In genomic region chr5:103817754-103818153, GRCm38 (mm10) we compare ENCODE assay signal across 9 mouse cellular contexts.
DNase-seq lines count a peak whose midpoint lies in the region; ATAC-seq and TF ChIP-seq lines count a peak whose summit lies in the region.
"Had no signal": no experiment of that assay in that cellular context is flagged by ENCODE, and none has a peak within 500 bp of the region (broad histone marks: within the 10 kb centered on the region; RNA-seq: fewer than 3 reads in every experiment).

No protein-coding gene starts in this region.

- peak; percentile 62 for DNase-seq in c-Kit-negative CD71-positive TER-119-positive erythroid progenitor cells, embryonic 14.5 days (ENCODE audit: low read depth, low spot score)
- peak; percentile 84 for DNase-seq in forebrain, embryonic 11.5 days (ENCODE audit: low spot score)
- DNase-seq in heart, postnatal 0 days (ENCODE audit: low spot score), result peak; percentile 79
- DNase-seq in kidney, postnatal 4 days, result peak; percentile 77 to 82
- DNase-seq in stomach, postnatal 0 days (ENCODE audit: low spot score), result peak; percentile 81

- no peak for TF ChIP-seq EP300 in heart, postnatal 0 days (IDR thresholded peaks at IDR 0.05; ENCODE audit: low read depth)
- TF ChIP-seq EP300 in stomach, postnatal 0 days (optimal IDR thresholded peaks at IDR 0.05), result no peak

- peak; percentile 96 for TF ChIP-seq CTCF in E14TG2a.4 (conservative IDR thresholded peaks at IDR 0.05; ENCODE audit: low read length)
- peak; percentile 97 for TF ChIP-seq CTCF in heart, postnatal 0 days (IDR thresholded peaks at IDR 0.05; ENCODE audit: low read depth)
- TF ChIP-seq CTCF in stomach, postnatal 0 days (IDR thresholded peaks at IDR 0.05; ENCODE audit: low read depth), result peak; percentile 96

- H3K27ac ChIP-seq in forebrain, embryonic 11.5 days (ENCODE audit: low read depth, low read length), result no peak overlapping the region
- no peak overlapping the region for H3K27ac ChIP-seq in heart, postnatal 0 days (ENCODE audit: low read depth)
- no peak overlapping the region for H3K27ac ChIP-seq in liver, embryonic 15.5 days (replicated peaks)
- H3K27ac ChIP-seq in neural tube, embryonic 13.5 days (replicated peaks), result no peak overlapping the region
- no peak overlapping the region for H3K27ac ChIP-seq in stomach, postnatal 0 days (replicated peaks)
- H3K27ac ChIP-seq: heart, embryonic 13.5 days had no signal

- peak; percentile 51 for ATAC-seq in forebrain, embryonic 11.5 days (replicated peaks; ENCODE audit: low FRiP score)
- peak; percentile 49 for ATAC-seq in heart, postnatal 0 days (ENCODE audit: insufficient read depth, low read depth)
- peak; percentile 45; the same call in 1 of the 2 replicates for ATAC-seq in liver, embryonic 15.5 days (ENCODE audit: insufficient read depth)
- ATAC-seq in neural tube, embryonic 13.5 days (ENCODE audit: low read depth), result peak; percentile 62
- ATAC-seq in stomach, postnatal 0 days (ENCODE audit: low FRiP score, low TSS enrichment), result peak; percentile 39; the same call in 1 of the 2 replicates

- peaks cover 75% of the 10 kb centered on the region for H3K36me3 ChIP-seq in E14TG2a.4 (ENCODE audit: insufficient read depth, low read length)
- no peaks in the 10 kb centered on the region for H3K36me3 ChIP-seq in forebrain, embryonic 11.5 days (ENCODE audit: control insufficient read depth, insufficient read depth, low read length)
- H3K36me3 ChIP-seq in heart, postnatal 0 days (replicated peaks; ENCODE audit: control insufficient read depth, insufficient read depth, low read length), result peaks cover 5% of the 10 kb centered on the region; the same call in 1 of the 2 replicates
- H3K36me3 ChIP-seq in liver, embryonic 15.5 days (replicated peaks), result peaks cover 96% of the 10 kb centered on the region
- no peaks in the 10 kb centered on the region for H3K36me3 ChIP-seq in neural tube, embryonic 13.5 days
- H3K36me3 ChIP-seq in stomach, postnatal 0 days (ENCODE audit: control insufficient read depth, insufficient read depth, low read length), result 0 out of 2 replicates have a peak, but pooled peaks cover 2% of the 10 kb centered on the region

- H3K4me1 ChIP-seq in E14TG2a.4 (replicated peaks; ENCODE audit: low read depth, low read length), result peaks cover 77% of the 10 kb centered on the region
- H3K4me1 ChIP-seq in forebrain, embryonic 11.5 days (replicated peaks; ENCODE audit: control insufficient read depth, insufficient read depth, low read length), result 0 out of 2 replicates have a peak, but pooled peaks cover 2% of the 10 kb centered on the region
- 0 out of 2 replicates have a peak, but pooled peaks cover 4% of the 10 kb centered on the region for H3K4me1 ChIP-seq in heart, postnatal 0 days (ENCODE audit: control insufficient read depth, insufficient read depth)
- H3K4me1 ChIP-seq in liver, embryonic 15.5 days (replicated peaks), result peaks cover 39% of the 10 kb centered on the region
- 0 out of 2 replicates have a peak, but pooled peaks cover 7% of the 10 kb centered on the region for H3K4me1 ChIP-seq in neural tube, embryonic 13.5 days (replicated peaks)
- H3K4me1 ChIP-seq in stomach, postnatal 0 days (replicated peaks; ENCODE audit: control insufficient read depth, insufficient read depth), result 0 out of 2 replicates have a peak, but pooled peaks cover 5% of the 10 kb centered on the region

- H3K4me3 ChIP-seq in E14TG2a.4 (replicated peaks; ENCODE audit: low read length), result no peak overlapping the region
- H3K4me3 ChIP-seq in forebrain, embryonic 11.5 days (ENCODE audit: low read depth, low read length), result no peak overlapping the region
- H3K4me3 ChIP-seq in heart, postnatal 0 days (ENCODE audit: low read depth, low read length), result no peak overlapping the region
- H3K4me3 ChIP-seq in liver, embryonic 15.5 days (replicated peaks), result no peak overlapping the region
- H3K4me3 ChIP-seq in neural tube, embryonic 13.5 days, result no peak overlapping the region
- H3K4me3 ChIP-seq in stomach, postnatal 0 days (ENCODE audit: low read depth, low read length), result no peak overlapping the region
- H3K4me3 ChIP-seq: heart, embryonic 13.5 days had no signal

- H3K4me2 ChIP-seq in forebrain, embryonic 11.5 days (ENCODE audit: low read depth, low read length, severe bottlenecking), result no peak overlapping the region
- H3K4me2 ChIP-seq in heart, postnatal 0 days (ENCODE audit: low read depth, low read length), result no peak overlapping the region
- no peak overlapping the region for H3K4me2 ChIP-seq in liver, embryonic 15.5 days
- no peak overlapping the region for H3K4me2 ChIP-seq in neural tube, embryonic 13.5 days
- no peak overlapping the region for H3K4me2 ChIP-seq in stomach, postnatal 0 days (replicated peaks; ENCODE audit: low read depth)
- H3K4me2 ChIP-seq: heart, embryonic 13.5 days had no signal

- 29% methylated on average over 1 of the region's 1 CpGs for WGBS in forebrain, embryonic 11.5 days
- 6% methylated on average over 1 of the region's 1 CpGs for WGBS in heart, postnatal 0 days
- 10% methylated on average over 1 of the region's 1 CpGs for WGBS in liver, embryonic 15.5 days (ENCODE audit: insufficient replicate concordance)
- WGBS in neural tube, embryonic 13.5 days, result 30% methylated on average over 1 of the region's 1 CpGs
- 21% methylated on average over 1 of the region's 1 CpGs for WGBS in stomach, postnatal 0 days

- no peaks in the 10 kb centered on the region for H3K27me3 ChIP-seq in E14TG2a.4 (ENCODE audit: insufficient read depth, low read length)
- no peaks in the 10 kb centered on the region for H3K27me3 ChIP-seq in forebrain, embryonic 11.5 days (ENCODE audit: control insufficient read depth, insufficient read depth, low read length)
- no peaks in the 10 kb centered on the region for H3K27me3 ChIP-seq in heart, postnatal 0 days (ENCODE audit: control insufficient read depth, insufficient read depth, low read length)
- H3K27me3 ChIP-seq in liver, embryonic 15.5 days, result no peaks in the 10 kb centered on the region
- H3K27me3 ChIP-seq in neural tube, embryonic 13.5 days, result no peaks in the 10 kb centered on the region
- H3K27me3 ChIP-seq in stomach, postnatal 0 days (ENCODE audit: control insufficient read depth, insufficient read depth, low read length), result no peaks in the 10 kb centered on the region
- H3K27me3 ChIP-seq: heart, embryonic 13.5 days had no signal

- no peak overlapping the region for H3K9ac ChIP-seq in forebrain, embryonic 11.5 days (ENCODE audit: low read length)
- H3K9ac ChIP-seq in heart, postnatal 0 days (replicated peaks; ENCODE audit: low read depth, low read length), result no peak overlapping the region
- H3K9ac ChIP-seq in liver, embryonic 15.5 days, result no peak overlapping the region
- H3K9ac ChIP-seq in neural tube, embryonic 13.5 days, result no peak overlapping the region
- no peak overlapping the region for H3K9ac ChIP-seq in stomach, postnatal 0 days (ENCODE audit: low read length)
- H3K9ac ChIP-seq: heart, embryonic 13.5 days had no signal

- H3K9me3 ChIP-seq in E14TG2a.4 (ENCODE audit: low read length), result no peaks in the 10 kb centered on the region
- no peaks in the 10 kb centered on the region for H3K9me3 ChIP-seq in forebrain, embryonic 11.5 days (ENCODE audit: control insufficient read depth, low read length)
- no peaks in the 10 kb centered on the region for H3K9me3 ChIP-seq in heart, postnatal 0 days (replicated peaks; ENCODE audit: control insufficient read depth, low read length)
- no peaks in the 10 kb centered on the region for H3K9me3 ChIP-seq in liver, embryonic 15.5 days (replicated peaks)
- no peaks in the 10 kb centered on the region for H3K9me3 ChIP-seq in neural tube, embryonic 13.5 days
- no peaks in the 10 kb centered on the region for H3K9me3 ChIP-seq in stomach, postnatal 0 days (ENCODE audit: control insufficient read depth, low read length)
- H3K9me3 ChIP-seq: heart, embryonic 13.5 days had no signal
